Mouse (Mus musculus): ENCODE data around the gene Rgs5. TPM values are rescaled to one million over a fixed set of nuclear protein-coding genes. Genes with fewer than 3 reads are reported as not detected.

The Rgs5 gene
- under 1 TPM in 1 of 2 experiments, not detected in 1; 0.38 TPM for total RNA-seq (2023)

DNA sequence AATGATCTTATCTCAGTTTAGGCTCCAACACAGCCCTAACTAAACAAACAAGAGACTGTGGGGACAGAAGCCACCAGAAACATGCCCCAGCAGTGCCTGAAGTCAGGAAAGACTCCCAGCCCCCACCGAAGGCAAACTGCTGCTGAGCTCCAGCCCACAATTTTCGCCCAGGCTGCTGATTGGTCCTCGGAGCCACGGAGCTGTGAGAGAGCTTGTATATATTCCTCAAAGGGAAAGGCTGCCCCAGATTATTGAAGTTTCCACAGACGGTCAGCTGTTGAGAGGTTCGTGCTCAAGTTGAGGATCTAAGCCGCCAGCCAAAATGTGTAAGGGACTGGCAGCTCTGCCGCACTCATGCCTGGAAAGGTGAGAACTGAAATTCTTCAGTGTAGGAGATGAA, at the start of gene Rgs5:
Rgs5 (plus strand) TSS at position 246 of the 400 bp plus-strand sequence.

Other genes starting within 250 kb of the Rgs5 start
- gene Nuf2, start 124.0 kb upstream of the Rgs5 start, total RNA-seq (2023) = 10 to 100 TPM; 36.5 to 41.0 TPM
- gene Rgs4, start 92.1 kb downstream of the Rgs5 start, total RNA-seq (2023) = under 1 TPM in 1 of 2 experiments, not detected in 1; 0.13 TPM

All from neutrophil, adult 59 days (primary cell).